Mouse (Mus musculus): ENCODE measurements around the gene Kcnh1. TPM values are rescaled to one million over a fixed set of nuclear protein-coding genes. Genes with fewer than 3 reads are reported as not detected.

Gene Kcnh1
- polyA plus RNA-seq, 1 experiment from 2014 or later: 2.8 TPM

DNA sequence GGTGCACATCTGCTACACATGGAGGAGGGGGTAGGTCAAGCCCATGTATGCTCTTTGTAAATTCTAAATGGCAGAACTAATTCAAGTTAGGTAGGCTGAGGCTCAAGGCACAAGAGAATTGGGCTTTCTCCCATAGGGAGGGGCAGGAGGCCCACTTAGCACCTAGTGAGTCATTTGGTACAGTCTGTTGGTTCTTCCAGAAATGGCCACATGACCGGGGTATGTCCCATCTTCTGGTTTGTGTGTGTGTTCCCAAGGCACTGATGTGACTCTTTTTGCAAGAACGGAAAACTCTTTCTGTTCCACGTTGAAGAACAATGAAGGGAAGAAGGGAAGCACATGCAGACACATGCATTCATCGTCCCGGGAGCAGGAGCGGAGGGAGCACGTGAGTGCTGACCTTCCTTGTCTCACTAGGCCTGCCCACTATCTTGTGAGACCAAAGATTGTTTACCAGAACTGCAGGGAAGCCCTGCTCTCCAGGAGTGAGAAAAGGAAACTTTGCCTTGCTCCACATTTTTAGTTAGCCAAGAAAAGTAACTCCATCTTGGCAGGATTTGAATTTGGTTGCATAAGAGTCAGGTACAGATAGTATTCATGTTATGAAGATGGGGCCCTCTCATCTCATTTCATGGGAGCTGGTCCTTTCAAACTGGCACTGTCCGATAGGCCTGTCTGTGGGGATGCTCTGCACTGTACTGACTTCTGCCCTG is 289.7 kb downstream of the Kcnh1 start:
- ATAC-seq (ENCODE audit: low FRiP score): no peak
- H3K9me3 ChIP-seq (ENCODE audit: control insufficient read depth, low read length): no peaks in the 10 kb centered on the region
- no peaks in the 10 kb centered on the region for H3K36me3 ChIP-seq (replicated peaks; ENCODE audit: control insufficient read depth, insufficient read depth)
- no peak for DNase-seq (ENCODE audit: low spot score)
- no peak overlapping the region for H3K4me2 ChIP-seq (replicated peaks)
- no peak overlapping the region for H3K9ac ChIP-seq
- no peaks in the 10 kb centered on the region for H3K27me3 ChIP-seq (ENCODE audit: control insufficient read depth, insufficient read depth, low read length)
- no peaks in the 10 kb centered on the region for H3K4me1 ChIP-seq (replicated peaks; ENCODE audit: control insufficient read depth, insufficient read depth, low read length)
- 84% methylated on average over 8 of the region's 8 CpGs for WGBS
- H3K27ac ChIP-seq: no peak overlapping the region
- H3K4me3 ChIP-seq (replicated peaks; ENCODE audit: low read length): no peak overlapping the region

- H3K27ac ChIP-seq: no peak overlapping the region
These were observed 290.9 kb downstream of the Kcnh1 start for GRCm38 (mm10) chr1:192481446-192481845.

DNA sequence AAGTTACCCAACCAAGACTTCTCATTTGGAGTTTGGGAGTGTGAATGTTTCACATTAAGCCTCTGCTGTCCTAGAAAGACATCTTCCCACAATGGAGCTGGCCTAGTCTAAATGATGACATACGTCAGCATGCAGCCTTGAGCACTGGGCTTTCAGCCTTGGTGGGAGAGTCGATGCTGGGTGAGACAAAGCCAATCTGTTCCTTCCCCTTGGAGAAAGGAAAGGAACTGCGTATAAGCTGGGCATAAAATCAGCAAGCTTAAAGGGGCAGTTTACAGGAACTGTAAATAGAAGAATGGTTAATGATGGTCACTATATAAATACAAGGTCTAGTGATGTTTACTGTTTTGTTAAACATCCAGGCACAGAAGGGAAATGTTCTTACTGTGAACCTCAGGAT is 294.5 kb downstream of the Kcnh1 start:
- Histone ChIP-seq H3K27ac (no peak overlapping the region), H3K9ac (no peak overlapping the region), H3K4me2 (replicated peaks) (no peak overlapping the region), H3K9me3 (ENCODE audit: control insufficient read depth, low read length) (no peaks in the 10 kb centered on the region), H3K27me3 (ENCODE audit: control insufficient read depth, insufficient read depth, low read length) (no peaks in the 10 kb centered on the region), H3K4me3 (replicated peaks; ENCODE audit: low read length) (no peak overlapping the region), H3K4me1 (replicated peaks; ENCODE audit: control insufficient read depth, insufficient read depth, low read length) (no peaks in the 10 kb centered on the region), H3K36me3 (replicated peaks; ENCODE audit: control insufficient read depth, insufficient read depth) (no peaks in the 10 kb centered on the region)
- no peak for ATAC-seq (ENCODE audit: low FRiP score)
- 89% methylated on average over 3 of the region's 3 CpGs for WGBS
- no peak for DNase-seq (ENCODE audit: low spot score)

More at GRCm38 (mm10) chr1:192481446-192481845, 290.9 kb downstream of the Kcnh1 start:
- Histone ChIP-seq H3K36me3 (replicated peaks; ENCODE audit: control insufficient read depth, insufficient read depth) (no peaks in the 10 kb centered on the region), H3K4me1 (replicated peaks; ENCODE audit: control insufficient read depth, insufficient read depth, low read length) (no peaks in the 10 kb centered on the region), H3K4me3 (replicated peaks; ENCODE audit: low read length) (no peak overlapping the region), H3K9ac (no peak overlapping the region), H3K9me3 (ENCODE audit: control insufficient read depth, low read length) (no peaks in the 10 kb centered on the region), H3K4me2 (replicated peaks) (no peak overlapping the region), H3K27me3 (ENCODE audit: control insufficient read depth, insufficient read depth, low read length) (no peaks in the 10 kb centered on the region)
- ATAC-seq (ENCODE audit: low FRiP score) (no peak), DNase-seq (ENCODE audit: low spot score) (no peak)

DNA sequence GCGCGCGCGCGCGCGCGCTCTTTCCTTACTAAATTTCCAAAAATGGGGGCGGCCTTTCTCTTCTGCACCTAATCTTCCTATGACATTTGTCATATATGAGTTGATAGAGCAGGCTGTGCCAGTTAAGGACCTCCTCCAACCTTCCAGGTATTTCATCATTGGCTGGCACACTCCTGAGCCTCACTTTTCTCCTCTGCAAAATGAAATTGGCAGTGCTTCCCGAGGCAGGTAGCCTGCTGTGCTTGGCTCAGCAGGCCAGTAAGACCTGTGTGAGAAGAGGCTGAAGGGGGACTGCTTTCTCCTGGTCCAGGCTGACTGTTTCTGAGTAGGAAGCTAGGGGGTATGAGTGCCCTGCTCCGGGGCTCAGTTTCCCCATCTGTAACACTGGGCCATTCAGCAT is 297.0 kb downstream of the Kcnh1 start:
- H3K9me3 ChIP-seq (ENCODE audit: control insufficient read depth, low read length): no peaks in the 10 kb centered on the region
- no peak for ATAC-seq (ENCODE audit: low FRiP score)
- H3K4me1 ChIP-seq (replicated peaks; ENCODE audit: control insufficient read depth, insufficient read depth, low read length): no peaks in the 10 kb centered on the region
- H3K4me3 ChIP-seq (replicated peaks; ENCODE audit: low read length): no peak overlapping the region
- H3K4me2 ChIP-seq (replicated peaks): no peak overlapping the region
- WGBS: 94% methylated on average over 11 of the region's 11 CpGs
- no peak overlapping the region for H3K9ac ChIP-seq
- no peaks in the 10 kb centered on the region for H3K27me3 ChIP-seq (ENCODE audit: control insufficient read depth, insufficient read depth, low read length)
- no peak for DNase-seq (ENCODE audit: low spot score)
- H3K36me3 ChIP-seq (replicated peaks; ENCODE audit: control insufficient read depth, insufficient read depth): no peaks in the 10 kb centered on the region
- H3K27ac ChIP-seq: no peak overlapping the region

- H3K9ac ChIP-seq: no peak overlapping the region
- H3K4me2 ChIP-seq (replicated peaks): no peak overlapping the region
- ATAC-seq (ENCODE audit: low FRiP score) (no peak), DNase-seq (ENCODE audit: low spot score) (no peak)
- H3K27ac ChIP-seq: no peak overlapping the region
- no peak overlapping the region for H3K4me3 ChIP-seq (replicated peaks; ENCODE audit: low read length)
- no peaks in the 10 kb centered on the region for H3K4me1 ChIP-seq (replicated peaks; ENCODE audit: control insufficient read depth, insufficient read depth, low read length)
- no peaks in the 10 kb centered on the region for H3K9me3 ChIP-seq (ENCODE audit: control insufficient read depth, low read length)
- no peaks in the 10 kb centered on the region for H3K36me3 ChIP-seq (replicated peaks; ENCODE audit: control insufficient read depth, insufficient read depth)
- no peaks in the 10 kb centered on the region for H3K27me3 ChIP-seq (ENCODE audit: control insufficient read depth, insufficient read depth, low read length)
- WGBS: 77% methylated on average over 13 of the region's 13 CpGs
These were observed 299.6 kb downstream of the Kcnh1 start for GRCm38 (mm10) chr1:192489908-192490825.

- no peaks in the 10 kb centered on the region for H3K36me3 ChIP-seq (replicated peaks; ENCODE audit: control insufficient read depth, insufficient read depth)
- no peak overlapping the region for H3K4me3 ChIP-seq (replicated peaks; ENCODE audit: low read length)
- WGBS: 93% methylated on average over 2 of the region's 2 CpGs
- no peak overlapping the region for H3K9ac ChIP-seq
- H3K27me3 ChIP-seq (ENCODE audit: control insufficient read depth, insufficient read depth, low read length): no peaks in the 10 kb centered on the region
- no peak for ATAC-seq (ENCODE audit: low FRiP score)
- no peak overlapping the region for H3K4me2 ChIP-seq (replicated peaks)
- H3K27ac ChIP-seq: no peak overlapping the region
- DNase-seq (ENCODE audit: low spot score): no peak
- H3K4me1 ChIP-seq (replicated peaks; ENCODE audit: control insufficient read depth, insufficient read depth, low read length): no peaks in the 10 kb centered on the region
- no peaks in the 10 kb centered on the region for H3K9me3 ChIP-seq (ENCODE audit: control insufficient read depth, low read length)
These were observed 306.9 kb downstream of the Kcnh1 start for GRCm38 (mm10) chr1:192497505-192497904.

- 72% methylated on average over 9 of the region's 9 CpGs for WGBS
These were observed 311.4 kb downstream of the Kcnh1 start for GRCm38 (mm10) chr1:192502016-192502415.

DNA sequence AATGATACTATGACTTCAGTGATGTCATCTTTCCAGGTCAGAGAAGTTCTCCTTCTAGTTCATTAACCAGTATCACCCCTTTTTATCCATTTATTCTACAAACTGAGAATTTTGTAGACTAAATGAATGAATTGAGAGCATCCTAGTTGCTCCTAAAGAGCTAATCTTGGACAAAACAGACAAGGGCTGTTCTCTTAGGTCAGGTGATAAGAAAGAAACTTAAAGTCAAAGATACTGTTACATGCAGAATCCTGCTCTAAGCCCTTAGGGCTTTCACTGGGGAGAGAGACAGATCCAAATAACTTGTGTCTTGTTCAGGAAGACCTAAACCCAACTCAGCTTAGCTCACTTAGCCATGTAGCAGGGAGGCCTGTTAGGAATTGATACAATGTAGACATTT is 312.3 kb downstream of the Kcnh1 start:
- H3K4me1 ChIP-seq (replicated peaks; ENCODE audit: control insufficient read depth, insufficient read depth, low read length): no peaks in the 10 kb centered on the region
- H3K36me3 ChIP-seq (replicated peaks; ENCODE audit: control insufficient read depth, insufficient read depth): no peaks in the 10 kb centered on the region
- no peak for ATAC-seq (ENCODE audit: low FRiP score)

More at GRCm38 (mm10) chr1:192502016-192502415, 311.4 kb downstream of the Kcnh1 start:
- Histone ChIP-seq H3K27ac (no peak overlapping the region), H3K9me3 (ENCODE audit: control insufficient read depth, low read length) (no peaks in the 10 kb centered on the region), H3K4me2 (replicated peaks) (no peak overlapping the region), H3K9ac (no peak overlapping the region), H3K27me3 (ENCODE audit: control insufficient read depth, insufficient read depth, low read length) (no peaks in the 10 kb centered on the region), H3K4me1 (replicated peaks; ENCODE audit: control insufficient read depth, insufficient read depth, low read length) (no peaks in the 10 kb centered on the region), H3K4me3 (replicated peaks; ENCODE audit: low read length) (no peak overlapping the region), H3K36me3 (replicated peaks; ENCODE audit: control insufficient read depth, insufficient read depth) (no peaks in the 10 kb centered on the region)
- DNase-seq (ENCODE audit: low spot score): no peak
- ATAC-seq (ENCODE audit: low FRiP score): no peak

DNA sequence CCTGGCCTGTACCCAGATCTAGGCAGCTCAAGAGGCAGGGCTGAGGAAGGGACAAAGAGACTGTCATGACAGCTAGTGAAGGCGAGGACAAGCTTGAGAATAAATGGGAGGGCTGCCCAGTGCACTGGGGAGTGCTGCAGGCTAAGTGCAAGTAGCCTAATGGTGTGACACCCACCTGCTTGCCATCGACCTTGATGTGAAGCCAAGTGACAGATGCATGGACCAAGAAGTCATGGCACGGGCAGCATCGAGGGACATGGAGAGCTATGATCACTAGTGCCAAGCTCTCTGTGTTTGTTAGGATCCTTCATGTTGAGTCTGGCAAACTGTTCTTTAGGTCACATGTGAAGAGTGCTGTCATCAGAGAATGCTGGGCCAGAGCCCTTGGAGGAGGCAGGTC is 313.1 kb downstream of the Kcnh1 start:
- Histone ChIP-seq H3K4me2 (replicated peaks) (no peak overlapping the region), H3K4me3 (replicated peaks; ENCODE audit: low read length) (no peak overlapping the region), H3K27me3 (ENCODE audit: control insufficient read depth, insufficient read depth, low read length) (no peaks in the 10 kb centered on the region), H3K27ac (no peak overlapping the region), H3K36me3 (replicated peaks; ENCODE audit: control insufficient read depth, insufficient read depth) (no peaks in the 10 kb centered on the region), H3K9ac (no peak overlapping the region), H3K9me3 (ENCODE audit: control insufficient read depth, low read length) (no peaks in the 10 kb centered on the region), H3K4me1 (replicated peaks; ENCODE audit: control insufficient read depth, insufficient read depth, low read length) (no peaks in the 10 kb centered on the region)
- ATAC-seq (ENCODE audit: low FRiP score): no peak
- 90% methylated on average over 4 of the region's 4 CpGs for WGBS
- no peak for DNase-seq (ENCODE audit: low spot score)

More for the DNA sequence above, 312.3 kb downstream of the Kcnh1 start:
- H3K9ac ChIP-seq: no peak overlapping the region
- H3K4me2 ChIP-seq (replicated peaks): no peak overlapping the region
- H3K27me3 ChIP-seq (ENCODE audit: control insufficient read depth, insufficient read depth, low read length): no peaks in the 10 kb centered on the region
- DNase-seq (ENCODE audit: low spot score): no peak
- H3K4me3 ChIP-seq (replicated peaks; ENCODE audit: low read length): no peak overlapping the region
- no peaks in the 10 kb centered on the region for H3K9me3 ChIP-seq (ENCODE audit: control insufficient read depth, low read length)
- no peak overlapping the region for H3K27ac ChIP-seq
